8 mouse cellular contexts compared by ENCODE assay signal in genomic region chr15:102136129-102136758, GRCm38 (mm10). TPM values are rescaled to one million over a fixed set of nuclear protein-coding genes. Genes with fewer than 3 reads are reported as not detected.
DNase-seq lines count a peak whose midpoint lies in the region; ATAC-seq lines count a peak whose summit lies in the region.

Spryd3 (minus strand) TSS chr15:102136234.

- H3K9ac ChIP-seq in heart, embryonic 13.5 days, result peak within 1 kb of the TSS; percentile 87
- peak within 1 kb of the TSS; percentile 85 for H3K9ac ChIP-seq in liver, embryonic 12.5 days
- peak within 1 kb of the TSS; percentile 77 for H3K9ac ChIP-seq in stomach, embryonic 15.5 days

- H3K36me3 ChIP-seq in heart, embryonic 13.5 days, result peaks cover 26% of the 10 kb centered on the region
- peaks cover 25% of the 10 kb centered on the region for H3K36me3 ChIP-seq in liver, embryonic 12.5 days
- H3K36me3 ChIP-seq in stomach, embryonic 15.5 days, result 0 out of 2 replicates have a peak, but pooled peaks cover 9% of the 10 kb centered on the region

- no peaks in the 10 kb centered on the region for H3K9me3 ChIP-seq in heart, embryonic 13.5 days
- no peaks in the 10 kb centered on the region for H3K9me3 ChIP-seq in liver, embryonic 12.5 days (replicated peaks)
- no peaks in the 10 kb centered on the region for H3K9me3 ChIP-seq in stomach, embryonic 15.5 days

- peak; percentile 98 for ATAC-seq in heart, embryonic 13.5 days (ENCODE audit: extremely low read depth, insufficient number of reproducible peaks, low FRiP score, low TSS enrichment)
- ATAC-seq in liver, embryonic 12.5 days, result peak; percentile 98
- peak; percentile 99 for ATAC-seq in stomach, embryonic 15.5 days (ENCODE audit: insufficient read depth, low FRiP score, low read depth)

- no peak within 1 kb of the TSS for H3K27ac ChIP-seq in brown adipose tissue, adult 24 weeks (replicated peaks; ENCODE audit: low read depth, low read length)
- H3K27ac ChIP-seq in heart, embryonic 13.5 days (replicated peaks), result peak within 1 kb of the TSS; percentile 69
- peak within 1 kb of the TSS; percentile 83 for H3K27ac ChIP-seq in liver, embryonic 12.5 days
- H3K27ac ChIP-seq in stomach, embryonic 15.5 days, result peak within 1 kb of the TSS; percentile 80

- no peaks in the 10 kb centered on the region for H3K27me3 ChIP-seq in heart, embryonic 13.5 days (replicated peaks)
- H3K27me3 ChIP-seq in liver, embryonic 12.5 days (replicated peaks), result no peaks in the 10 kb centered on the region; the same call in 1 of the 2 replicates
- no peaks in the 10 kb centered on the region for H3K27me3 ChIP-seq in stomach, embryonic 15.5 days (replicated peaks)

- H3K4me1 ChIP-seq in brown adipose tissue, adult 24 weeks (ENCODE audit: control insufficient read depth, insufficient read depth, insufficient read length, low read length), result peaks cover 5% of the 10 kb centered on the region
- peaks cover 21% of the 10 kb centered on the region for H3K4me1 ChIP-seq in heart, embryonic 13.5 days
- peaks cover 24% of the 10 kb centered on the region for H3K4me1 ChIP-seq in liver, embryonic 12.5 days
- peaks cover 16% of the 10 kb centered on the region for H3K4me1 ChIP-seq in stomach, embryonic 15.5 days

- peak within 1 kb of the TSS; percentile 77 for H3K4me2 ChIP-seq in heart, embryonic 13.5 days
- peak within 1 kb of the TSS; percentile 92 for H3K4me2 ChIP-seq in liver, embryonic 12.5 days
- H3K4me2 ChIP-seq in stomach, embryonic 15.5 days, result peak within 1 kb of the TSS; percentile 83

- peak; percentile 98 for DNase-seq in CD4-positive, CD25-positive, alpha-beta regulatory T cell, adult 2 months (ENCODE audit: low read depth, low spot score)
- DNase-seq in fat pad, adult 2 months (ENCODE audit: extremely low read depth, low read depth, low spot score), result peak; percentile 33
- peak; percentile 97 for DNase-seq in kidney, postnatal 10 days
- peak; percentile 98 for DNase-seq in natural killer cell, adult 2 months (ENCODE audit: low spot score in 2 of 2)

- H3K4me3 ChIP-seq in brown adipose tissue, adult 24 weeks (ENCODE audit: insufficient read depth, low read depth, low read length), result peak within 1 kb of the TSS; percentile 96
- peak within 1 kb of the TSS; percentile 66 for H3K4me3 ChIP-seq in heart, embryonic 13.5 days
- peak within 1 kb of the TSS; percentile 90 for H3K4me3 ChIP-seq in liver, embryonic 12.5 days
- peak within 1 kb of the TSS; percentile 89 for H3K4me3 ChIP-seq in stomach, embryonic 15.5 days (replicated peaks)

- under 1% methylated on average over 50 of the region's 50 CpGs for WGBS in heart, embryonic 13.5 days
- 1% methylated on average over 46 of the region's 50 CpGs for WGBS in liver, embryonic 12.5 days (ENCODE audit: insufficient replicate concordance)
- under 1% methylated on average over 50 of the region's 50 CpGs for WGBS in stomach, embryonic 15.5 days

RNA-seq across cellular contexts. Expression of gene Spryd3, which starts in this region (rescaled TPM):
- 8.6 and 12.8 TPM in 2 replicates for polyA plus RNA-seq in brown adipose tissue, adult 24 weeks (2012; ENCODE audit: insufficient read depth, insufficient read length, missing spikeins)
- polyA plus RNA-seq in heart, embryonic 13.5 days (2015; fragmentation: Nextera tagmentation; extraction: Ambion mirVana), result 19.5 and 20.0 TPM in 2 replicates
- 14.9 and 15.0 TPM in 2 replicates for polyA plus RNA-seq in liver, embryonic 12.5 days (2016; fragmentation: Nextera tagmentation; extraction: Ambion mirVana)
- polyA plus RNA-seq in stomach, embryonic 15.5 days (2015; fragmentation: Nextera tagmentation; extraction: Ambion mirVana), result 25.0 and 25.2 TPM in 2 replicates

Comparison
In these comparisons a context has a peak if more than half of its experiments do, and no peak if none do; other contexts are left out.
1. DNase-seq: peak in every context shown above with its lines; median percentile 98 in CD4-positive, CD25-positive, alpha-beta regulatory T cell, adult 2 months; 98 in natural killer cell, adult 2 months; 97 in kidney, postnatal 10 days; 33 in fat pad, adult 2 months.